Mouse (Mus musculus): ENCODE data around the gene Slc35a5. TPM values are rescaled to one million over a fixed set of nuclear protein-coding genes. Genes with fewer than 3 reads are reported as not detected.

Gene Slc35a5
- polyA plus RNA-seq, 1 experiment from 2014 or later = 16.7 TPM

- no peaks in the 10 kb centered on the region for H3K9me3 ChIP-seq
- H3K27me3 ChIP-seq (replicated peaks) = no peaks in the 10 kb centered on the region
- H3K4me1 ChIP-seq = no peaks in the 10 kb centered on the region
- no peak overlapping the region for H3K27ac ChIP-seq
- no peak overlapping the region for H3K4me3 ChIP-seq (replicated peaks)
- no peak for ATAC-seq (ENCODE audit: insufficient read depth, low FRiP score, low read depth)
- no peaks in the 10 kb centered on the region for H3K36me3 ChIP-seq
- H3K9ac ChIP-seq = no peak overlapping the region
- WGBS = 55% methylated on average over 5 of the region's 5 CpGs
- no peak overlapping the region for H3K4me2 ChIP-seq
Measured at GRCm38 (mm10) chr16:45108203-45108878, 50.2 kb downstream of the Slc35a5 start.

GRCm38 (mm10) chr16:45104993-45105392, 53.5 kb downstream of the Slc35a5 start:
- no peaks in the 10 kb centered on the region for H3K27me3 ChIP-seq (replicated peaks)
- WGBS = 45% methylated on average over 3 of the region's 3 CpGs
- no peaks in the 10 kb centered on the region for H3K36me3 ChIP-seq
- H3K4me3 ChIP-seq (replicated peaks) = no peak overlapping the region
- no peak overlapping the region for H3K27ac ChIP-seq
- no peak overlapping the region for H3K9ac ChIP-seq
- no peaks in the 10 kb centered on the region for H3K4me1 ChIP-seq
- no peaks in the 10 kb centered on the region for H3K9me3 ChIP-seq
- ATAC-seq (ENCODE audit: insufficient read depth, low FRiP score, low read depth) = no peak
- no peak overlapping the region for H3K4me2 ChIP-seq

GRCm38 (mm10) chr16:45100892-45101291, 57.6 kb downstream of the Slc35a5 start:
- Histone ChIP-seq H3K27me3 (replicated peaks) (no peaks in the 10 kb centered on the region), H3K4me3 (replicated peaks) (no peak overlapping the region), H3K9me3 (no peaks in the 10 kb centered on the region), H3K9ac (no peak overlapping the region), H3K4me1 (no peaks in the 10 kb centered on the region), H3K4me2 (no peak overlapping the region), H3K36me3 (no peaks in the 10 kb centered on the region), H3K27ac (no peak overlapping the region)
- WGBS = 52% methylated on average over 3 of the region's 3 CpGs
- no peak for ATAC-seq (ENCODE audit: insufficient read depth, low FRiP score, low read depth)

GRCm38 (mm10) chr16:45098886-45099210, 59.7 kb downstream of the Slc35a5 start:
- WGBS = 49% methylated on average over 6 of the region's 6 CpGs
- Histone ChIP-seq H3K4me1 (no peaks in the 10 kb centered on the region), H3K27ac (peak overlapping the region; percentile 61; the same call in 1 of the 2 replicates), H3K4me2 (peak overlapping the region; percentile 51), H3K27me3 (replicated peaks) (no peaks in the 10 kb centered on the region), H3K9me3 (no peaks in the 10 kb centered on the region), H3K36me3 (no peaks in the 10 kb centered on the region), H3K9ac (no peak overlapping the region), H3K4me3 (replicated peaks) (peak overlapping the region; percentile 11; the same call in 1 of the 2 replicates)
- no peak for ATAC-seq (ENCODE audit: insufficient read depth, low FRiP score, low read depth)

- WGBS = 36% methylated on average over 10 of the region's 10 CpGs
- Histone ChIP-seq H3K4me2 (peak overlapping the region; percentile 51), H3K9me3 (no peaks in the 10 kb centered on the region), H3K4me1 (0 out of 2 replicates have a peak, but pooled peaks cover under 1% of the 10 kb centered on the region), H3K36me3 (no peaks in the 10 kb centered on the region), H3K27ac (peak overlapping the region; percentile 61; the same call in 1 of the 2 replicates), H3K9ac (no peak overlapping the region), H3K27me3 (replicated peaks) (no peaks in the 10 kb centered on the region), H3K4me3 (replicated peaks) (peak overlapping the region; percentile 11; the same call in 1 of the 2 replicates)
- 0 out of 2 replicates have a peak, but pooled peaks have one; percentile 36 for ATAC-seq (ENCODE audit: insufficient read depth, low FRiP score, low read depth)
Measured at GRCm38 (mm10) chr16:45098186-45098885, 60.2 kb downstream of the Slc35a5 start.

GRCm38 (mm10) chr16:45097467-45097866, 61.0 kb downstream of the Slc35a5 start:
- ATAC-seq (ENCODE audit: insufficient read depth, low FRiP score, low read depth) = no peak
- H3K27ac ChIP-seq = no peak overlapping the region
- no peaks in the 10 kb centered on the region for H3K9me3 ChIP-seq
- 82% methylated on average over 2 of the region's 2 CpGs for WGBS
- H3K9ac ChIP-seq = no peak overlapping the region
- peak overlapping the region; percentile 51 for H3K4me2 ChIP-seq
- H3K36me3 ChIP-seq = no peaks in the 10 kb centered on the region
- no peaks in the 10 kb centered on the region for H3K27me3 ChIP-seq (replicated peaks)
- H3K4me1 ChIP-seq = peaks cover 7% of the 10 kb centered on the region; the same call in 1 of the 2 replicates
- H3K4me3 ChIP-seq (replicated peaks) = peak overlapping the region; percentile 4; the same call in 1 of the 2 replicates

- peak overlapping the region; percentile 51 for H3K4me2 ChIP-seq
- H3K4me3 ChIP-seq (replicated peaks) = no peak overlapping the region; the same call in 1 of the 2 replicates
Measured at GRCm38 (mm10) chr16:45095561-45096482, 62.7 kb downstream of the Slc35a5 start.

GRCm38 (mm10) chr16:45095030-45095429, 63.5 kb downstream of the Slc35a5 start:
- Histone ChIP-seq H3K4me1 (peaks cover 9% of the 10 kb centered on the region; the same call in 1 of the 2 replicates), H3K9ac (no peak overlapping the region), H3K4me3 (replicated peaks) (peak overlapping the region; percentile 39; the same call in 1 of the 2 replicates), H3K27me3 (replicated peaks) (no peaks in the 10 kb centered on the region), H3K36me3 (no peaks in the 10 kb centered on the region), H3K4me2 (peak overlapping the region; percentile 51), H3K9me3 (no peaks in the 10 kb centered on the region), H3K27ac (no peak overlapping the region)
- ATAC-seq (ENCODE audit: insufficient read depth, low FRiP score, low read depth) = no peak
- WGBS = 85% methylated on average over 13 of the region's 13 CpGs

More at GRCm38 (mm10) chr16:45095561-45096482, 62.7 kb downstream of the Slc35a5 start:
- H3K27me3 ChIP-seq (replicated peaks) = no peaks in the 10 kb centered on the region
- no peaks in the 10 kb centered on the region for H3K36me3 ChIP-seq
- no peak for ATAC-seq (ENCODE audit: insufficient read depth, low FRiP score, low read depth)
- H3K4me1 ChIP-seq = peaks cover 7% of the 10 kb centered on the region; the same call in 1 of the 2 replicates
- WGBS = 85% methylated on average over 26 of the region's 26 CpGs
- no peak overlapping the region for H3K9ac ChIP-seq
- H3K9me3 ChIP-seq = no peaks in the 10 kb centered on the region
- H3K27ac ChIP-seq = no peak overlapping the region

GRCm38 (mm10) chr16:45094136-45094756, 64.3 kb downstream of the Slc35a5 start:
- ATAC-seq (ENCODE audit: insufficient read depth, low FRiP score, low read depth) = no peak
- Histone ChIP-seq H3K4me3 (replicated peaks) (peak overlapping the region; percentile 39), H3K4me2 (peak overlapping the region; percentile 51), H3K36me3 (no peaks in the 10 kb centered on the region), H3K27ac (peak overlapping the region; percentile 67), H3K9ac (peak overlapping the region; percentile 11; the same call in 1 of the 2 replicates), H3K4me1 (peaks cover 14% of the 10 kb centered on the region; the same call in 1 of the 2 replicates), H3K27me3 (replicated peaks) (no peaks in the 10 kb centered on the region), H3K9me3 (no peaks in the 10 kb centered on the region)
- under 1% methylated on average over 9 of the region's 9 CpGs for WGBS

GRCm38 (mm10) chr16:45093137-45093731, 65.3 kb downstream of the Slc35a5 start, which contains the start of gene Ccdc80:
Ccdc80 (plus strand) TSS chr16:45093402.
- Histone ChIP-seq H3K9me3 (no peaks in the 10 kb centered on the region), H3K27ac (peak within 1 kb of the TSS; percentile 67), H3K27me3 (replicated peaks) (no peaks in the 10 kb centered on the region), H3K4me2 (peak within 1 kb of the TSS; percentile 51), H3K36me3 (no peaks in the 10 kb centered on the region), H3K4me3 (replicated peaks) (peak within 1 kb of the TSS; percentile 39), H3K4me1 (peaks cover 14% of the 10 kb centered on the region; the same call in 1 of the 2 replicates), H3K9ac (peak within 1 kb of the TSS; percentile 11; the same call in 1 of the 2 replicates)
- 11% methylated on average over 6 of the region's 6 CpGs for WGBS
- peak; percentile 56; the same call in 1 of the 2 replicates for ATAC-seq (ENCODE audit: insufficient read depth, low FRiP score, low read depth)
